In genomic region chr13:5315011-5315410, GRCm38 (mm10) we compare ENCODE assay signal across 16 mouse cellular contexts.
DNase-seq lines count a peak whose midpoint lies in the region; ATAC-seq and TF ChIP-seq lines count a peak whose summit lies in the region.
"Had no signal": no experiment of that assay in that cellular context is flagged by ENCODE, and none has a peak within 500 bp of the region (broad histone marks: within the 10 kb centered on the region; RNA-seq: fewer than 3 reads in every experiment).

No protein-coding gene starts in this region.

- TF ChIP-seq CTCF in embryonic fibroblast, embryonic 13.5 days (IDR thresholded peaks at IDR 0.05; ENCODE audit: borderline replicate concordance, insufficient read depth, low read length) = no peak

- H3K27ac ChIP-seq in embryonic fibroblast, embryonic 13.5 days (ENCODE audit: insufficient read depth, low read length) = peak overlapping the region; percentile 65; the same call in 1 of the 2 replicates
- no peak overlapping the region for H3K27ac ChIP-seq in intestine, embryonic 15.5 days
- H3K27ac ChIP-seq: embryonic facial prominence, embryonic 15.5 days; forebrain, embryonic 13.5 days; hindbrain, postnatal 0 days; limb, embryonic 13.5 days had no signal

- H3K4me2 ChIP-seq in intestine, embryonic 15.5 days (replicated peaks) = no peak overlapping the region
- H3K4me2 ChIP-seq: embryonic facial prominence, embryonic 15.5 days; forebrain, embryonic 13.5 days; limb, embryonic 13.5 days had no signal

- no peak for ATAC-seq in intestine, embryonic 15.5 days
- ATAC-seq: forebrain, embryonic 13.5 days; hindbrain, postnatal 0 days; midbrain, embryonic 16.5 days had no signal

- no peaks in the 10 kb centered on the region for H3K27me3 ChIP-seq in intestine, embryonic 15.5 days (replicated peaks)
- H3K27me3 ChIP-seq: embryonic facial prominence, embryonic 15.5 days; forebrain, embryonic 13.5 days; limb, embryonic 13.5 days; megakaryocyte, embryonic 14.5 days had no signal

- DNase-seq in gastrocnemius, adult 18-20 months (ENCODE audit: low spot score) = peak; percentile 17
- no peak for DNase-seq in gastrocnemius, postnatal 36 days
- DNase-seq in kidney, adult 9 months = peak; percentile 35
- no peak for DNase-seq in kidney, postnatal 4 days
- peak; percentile 39 for DNase-seq in kidney, postnatal 14 days
- DNase-seq in right cerebral cortex, postnatal 25 days = no peak
- DNase-seq: B cell, adult 2 months; cerebellum, adult 8-10 months had no signal

- H3K36me3 ChIP-seq in intestine, embryonic 15.5 days = no peaks in the 10 kb centered on the region
- H3K36me3 ChIP-seq: embryonic facial prominence, embryonic 15.5 days; limb, embryonic 13.5 days had no signal

- no peak overlapping the region for H3K4me3 ChIP-seq in embryonic fibroblast, embryonic 13.5 days (ENCODE audit: insufficient read depth, low read length)
- H3K4me3 ChIP-seq in intestine, embryonic 15.5 days (replicated peaks) = no peak overlapping the region
- H3K4me3 ChIP-seq: embryonic facial prominence, embryonic 15.5 days; forebrain, embryonic 13.5 days; limb, embryonic 13.5 days; megakaryocyte, embryonic 14.5 days had no signal

- H3K9me3 ChIP-seq in intestine, embryonic 15.5 days = no peaks in the 10 kb centered on the region
- H3K9me3 ChIP-seq: embryonic facial prominence, embryonic 15.5 days; forebrain, embryonic 13.5 days; limb, embryonic 13.5 days; megakaryocyte, embryonic 14.5 days had no signal

- intact Hi-C loops in gastrocnemius, postnatal 36 days (cut with DNase I) = no loop called here

- H3K9ac ChIP-seq in intestine, embryonic 15.5 days = no peak overlapping the region
- H3K9ac ChIP-seq: embryonic facial prominence, embryonic 15.5 days; forebrain, embryonic 13.5 days; limb, embryonic 13.5 days had no signal

- 49% methylated on average over 1 of the region's 1 CpGs for WGBS in intestine, embryonic 15.5 days

- no peak for TF ChIP-seq POLR2A in embryonic fibroblast, embryonic 13.5 days (IDR thresholded peaks at IDR 0.05; ENCODE audit: low read depth, low read length)

- H3K4me1 ChIP-seq in embryonic fibroblast, embryonic 13.5 days (ENCODE audit: control insufficient read depth, insufficient read depth, low read length) = no peaks in the 10 kb centered on the region; the same call in 1 of the 2 replicates
- no peaks in the 10 kb centered on the region for H3K4me1 ChIP-seq in intestine, embryonic 15.5 days (replicated peaks)
- H3K4me1 ChIP-seq: embryonic facial prominence, embryonic 15.5 days; forebrain, embryonic 13.5 days; limb, embryonic 13.5 days; megakaryocyte, embryonic 14.5 days had no signal

Comparison
In these comparisons a context has a peak if more than half of its experiments do, and no peak if none do; other contexts are left out.
1. DNase-seq: peak in gastrocnemius, adult 18-20 months (single experiment), kidney, adult 9 months (single experiment) and kidney, postnatal 14 days (single experiment); none in gastrocnemius, postnatal 36 days (0 of 2), kidney, postnatal 4 days (0 of 2) and right cerebral cortex, postnatal 25 days (single experiment).